Mouse (Mus musculus) limb, embryonic 11.5 days (tissue): Measurements from ENCODE around the gene Wdr37. TPM values are rescaled to one million over a fixed set of nuclear protein-coding genes. Genes with fewer than 3 reads are reported as not detected.
"Not testable (repeated sequence)": the region's sequence is repeated elsewhere in the genome, so short reads cannot be mapped to it uniquely, and the experiment has no call there.

Experiments used
- ATAC-seq: fragments of 200-750 bp; cut with Nextera tagmentation; 2 replicates; pipeline ENCODE4 v1.8.0; 2017; ENCODE audit warnings: low read depth; ENCODE audit not compliant: insufficient number of reproducible peaks, low FRiP score, low TSS enrichment
- DNase-seq: peaks from one replicate; pipeline ENCODE4 v3.0.0-alpha.2; 2015; ENCODE audit warnings: low spot score
- H3K27ac ChIP-seq: fragments of 300-500 bp; sonication (generic); replicated peaks from 2 replicates; pipeline ENCODE4 v1.5.1; 2014; ENCODE audit warnings: low read depth, mild to moderate bottlenecking, low read length
- H3K27me3 ChIP-seq: fragments of 300-500 bp; sonication (generic); 2 replicates; pipeline ENCODE4 v1.6.1; 2014; ENCODE audit warnings: mild to moderate bottlenecking, low read length, mixed read lengths; ENCODE audit not compliant: control insufficient read depth, insufficient read depth
- H3K36me3 ChIP-seq: fragments of 300-500 bp; sonication (generic); 2 replicates; pipeline ENCODE4 v1.6.1; 2014; ENCODE audit warnings: mild to moderate bottlenecking, low read length, moderate library complexity, mixed read lengths; ENCODE audit not compliant: control insufficient read depth, insufficient read depth
- H3K4me1 ChIP-seq: fragments of 300-500 bp; sonication (generic); 2 replicates; pipeline ENCODE4 v1.6.1; 2014; ENCODE audit warnings: low read length, mixed read lengths; ENCODE audit not compliant: control insufficient read depth, insufficient read depth
- H3K4me2 ChIP-seq: fragments of 300-500 bp; sonication (generic); 2 replicates; pipeline ENCODE4 v1.6.1; 2014; ENCODE audit warnings: low read depth, mild to moderate bottlenecking, moderate library complexity; ENCODE audit not compliant: severe bottlenecking
- H3K4me3 ChIP-seq: fragments of 300-500 bp; sonication (generic); 2 replicates; pipeline ENCODE4 v1.5.1; 2014; ENCODE audit warnings: low read depth, low read length
- H3K9ac ChIP-seq: fragments of 300-500 bp; sonication (generic); 2 replicates; pipeline ENCODE4 v1.6.1; 2014; ENCODE audit warnings: mild to moderate bottlenecking, low read length
- H3K9me3 ChIP-seq: fragments of 300-500 bp; sonication (generic); 2 replicates; pipeline ENCODE4 v1.6.1; 2016; ENCODE audit warnings: low read length; ENCODE audit not compliant: control insufficient read depth
- WGBS: fragments of 180-500 bp; shearing (Covaris S2); extraction: QIAGEN DNeasy Blood & Tissue Kit; methylation state at CpG from one replicate; pipeline ENCODE4 v1.1.7; 2014; 5-methylcytosine and 5-hydroxymethylcytosine counted together
- polyA plus RNA-seq: library from polyadenylated mRNA; unstranded; fragments of >200 nt; fragmentation: Nextera tagmentation; extraction: Ambion mirVana; gene quantifications from 2 replicates; pipeline ENCODE4 v1.2.1, GENCODE M21; 2014

The Wdr37 gene
- polyA plus RNA-seq: 27.8 and 28.7 TPM in 2 replicates

DNA sequence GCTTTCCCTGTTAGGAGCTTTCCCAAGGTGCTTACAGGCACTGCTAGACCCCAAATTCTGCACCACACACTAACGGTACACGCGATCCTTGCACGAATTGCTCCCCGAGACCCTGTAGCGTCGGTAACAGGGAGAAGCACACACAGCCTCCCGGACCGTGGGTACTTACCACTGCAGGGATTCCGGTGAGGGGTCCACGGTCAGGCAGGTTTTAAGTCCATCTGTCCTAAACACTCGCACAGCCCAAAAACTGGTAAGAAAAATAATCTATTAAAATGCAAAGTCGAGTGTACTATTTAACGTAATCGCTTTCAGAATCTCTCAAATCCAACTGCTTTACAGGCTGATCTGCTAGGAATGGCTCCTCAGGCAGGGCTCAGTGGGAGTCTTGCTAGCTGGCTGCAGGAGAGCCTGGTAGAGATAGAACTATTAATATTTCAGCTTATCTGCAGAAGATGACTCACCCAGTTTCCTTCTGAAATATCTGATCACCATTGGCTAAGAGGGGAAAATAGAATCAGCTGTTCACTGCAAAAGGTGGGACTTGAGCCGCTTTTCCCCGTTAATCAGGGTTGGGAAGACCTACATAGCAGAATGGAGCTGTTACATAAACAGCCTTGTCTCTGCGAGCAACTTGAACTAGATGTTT, at the start of gene Wdr37:
TSS of gene Wdr37 (minus strand) at position 596 of the 649 bp plus-strand sequence.
- Histone ChIP-seq H3K9me3 (no peaks in the 10 kb centered on the region), H3K27me3 (no peaks in the 10 kb centered on the region), H3K4me3 (peak within 1 kb of the TSS; percentile 80), H3K9ac (peak within 1 kb of the TSS; percentile 66), H3K27ac (peak within 1 kb of the TSS; percentile 92), H3K36me3 (peaks cover under 1% of the 10 kb centered on the region; the same call in 1 of the 2 replicates), H3K4me1 (no peaks in the 10 kb centered on the region), H3K4me2 (peak within 1 kb of the TSS; percentile 64)
- DNase-seq (no peak), ATAC-seq (peak; percentile 5; the same call in 1 of the 2 replicates)
- 1% methylated on average over 18 of the region's 18 CpGs for WGBS

DNA sequence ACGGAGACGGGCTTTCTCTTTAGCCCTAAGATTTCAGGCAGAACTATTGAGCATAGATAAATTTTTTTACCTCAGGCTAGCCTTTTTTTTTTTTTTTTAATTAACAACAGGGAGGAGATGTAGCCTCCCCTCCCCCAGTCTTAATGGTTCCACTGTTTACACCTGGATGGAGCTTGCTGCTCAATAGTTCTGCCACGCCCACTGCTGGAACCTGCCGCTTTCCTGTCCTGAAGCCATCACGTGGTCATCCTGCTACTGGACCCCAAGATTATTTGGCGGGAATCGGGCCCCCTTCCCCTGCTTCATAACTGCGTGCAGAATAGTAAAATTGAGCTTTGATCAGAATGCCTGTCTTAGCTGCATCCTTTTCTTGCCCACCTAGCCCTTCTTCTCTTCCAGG, 42.2 kb upstream of the Wdr37 start:
- H3K4me2 ChIP-seq, H3K4me3 ChIP-seq, H3K27ac ChIP-seq, H3K27me3 ChIP-seq, ATAC-seq, DNase-seq, H3K9ac ChIP-seq, H3K4me1 ChIP-seq, H3K36me3 ChIP-seq, H3K9me3 ChIP-seq: not testable (repeated sequence)
- 92% methylated on average over 8 of the region's 8 CpGs for WGBS

DNA sequence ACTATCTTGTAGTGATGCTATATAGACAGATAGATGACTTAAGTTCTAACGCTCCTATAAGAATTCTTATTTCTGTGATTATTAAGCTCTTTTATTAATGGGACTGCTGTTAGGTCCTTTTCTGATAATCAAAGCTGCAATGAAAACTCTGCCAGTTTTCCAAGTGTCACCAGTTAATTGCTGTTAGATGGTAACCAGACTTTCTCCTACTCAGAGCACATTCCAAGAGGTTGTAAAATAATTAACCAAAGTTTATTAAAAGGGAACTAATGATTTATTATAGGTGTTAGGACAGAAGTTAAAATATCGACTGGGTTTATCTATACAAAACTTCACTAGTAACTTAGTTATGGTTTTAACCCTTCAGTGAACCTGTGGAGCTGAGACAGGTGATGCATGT, 34.3 kb upstream of the Wdr37 start:
- WGBS: 83% methylated on average over 2 of the region's 2 CpGs
- H3K4me1 ChIP-seq, H3K4me2 ChIP-seq, H3K4me3 ChIP-seq, DNase-seq, ATAC-seq, H3K9ac ChIP-seq, H3K9me3 ChIP-seq, H3K27me3 ChIP-seq, H3K36me3 ChIP-seq, H3K27ac ChIP-seq: not testable (repeated sequence)

DNA sequence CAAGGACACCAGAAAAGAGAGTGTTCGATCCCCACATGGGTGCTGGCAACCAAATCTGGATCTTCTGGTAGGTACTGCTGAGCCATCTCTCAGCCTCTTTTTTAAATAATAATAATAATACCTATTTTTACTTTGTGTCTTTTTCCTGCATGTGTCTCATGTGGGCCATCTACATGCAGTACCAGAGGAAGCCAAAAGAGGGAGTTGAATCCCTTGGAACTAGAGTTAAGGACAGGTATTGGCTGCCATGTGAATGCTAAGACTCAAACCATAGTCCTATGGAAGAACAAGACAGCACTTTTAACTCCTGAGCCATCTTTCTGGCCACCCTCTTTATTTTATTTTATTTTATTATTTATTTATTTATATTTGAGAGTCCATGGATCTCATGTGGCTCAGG, 16.9 kb upstream of the Wdr37 start:
- DNase-seq: no peak
- 100% methylated on average over 1 of the region's 1 CpGs for WGBS
- Histone ChIP-seq H3K9ac (no peak overlapping the region), H3K4me1 (no peaks in the 10 kb centered on the region), H3K9me3 (no peaks in the 10 kb centered on the region), H3K27ac (no peak overlapping the region), H3K36me3 (peaks cover 5% of the 10 kb centered on the region), H3K4me3 (no peak overlapping the region), H3K4me2 (no peak overlapping the region), H3K27me3 (no peaks in the 10 kb centered on the region)
- ATAC-seq: no peak

DNA sequence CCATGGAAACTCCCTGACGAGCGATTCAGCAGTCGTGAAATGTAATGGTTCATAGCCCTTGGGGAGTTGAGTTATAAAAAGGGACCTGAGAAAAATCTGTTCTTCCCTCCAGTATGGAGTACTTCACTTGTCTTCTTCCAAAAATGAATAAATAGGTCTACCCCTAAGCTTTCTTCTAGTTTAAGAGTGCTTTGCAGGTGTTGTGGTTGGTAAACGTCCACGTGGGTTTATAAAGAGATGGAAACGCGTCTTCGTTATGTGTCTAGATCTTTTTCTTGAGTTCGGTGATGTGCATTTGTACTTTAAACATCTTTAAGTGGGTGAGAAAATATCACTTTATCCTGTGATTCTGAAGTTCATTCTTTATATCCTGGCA, 14.5 kb upstream of the Wdr37 start:
- no peak overlapping the region for H3K27ac ChIP-seq
- no peaks in the 10 kb centered on the region for H3K9me3 ChIP-seq
- peak overlapping the region; percentile 56 for H3K4me2 ChIP-seq
- DNase-seq: no peak
- H3K4me1 ChIP-seq: no peaks in the 10 kb centered on the region
- H3K4me3 ChIP-seq: peak overlapping the region; percentile 58
- no peak for ATAC-seq
- 6% methylated on average over 9 of the region's 9 CpGs for WGBS
- peak overlapping the region; percentile 38 for H3K9ac ChIP-seq
- no peaks in the 10 kb centered on the region for H3K27me3 ChIP-seq
- peaks cover 3% of the 10 kb centered on the region; the same call in 1 of the 2 replicates for H3K36me3 ChIP-seq

DNA sequence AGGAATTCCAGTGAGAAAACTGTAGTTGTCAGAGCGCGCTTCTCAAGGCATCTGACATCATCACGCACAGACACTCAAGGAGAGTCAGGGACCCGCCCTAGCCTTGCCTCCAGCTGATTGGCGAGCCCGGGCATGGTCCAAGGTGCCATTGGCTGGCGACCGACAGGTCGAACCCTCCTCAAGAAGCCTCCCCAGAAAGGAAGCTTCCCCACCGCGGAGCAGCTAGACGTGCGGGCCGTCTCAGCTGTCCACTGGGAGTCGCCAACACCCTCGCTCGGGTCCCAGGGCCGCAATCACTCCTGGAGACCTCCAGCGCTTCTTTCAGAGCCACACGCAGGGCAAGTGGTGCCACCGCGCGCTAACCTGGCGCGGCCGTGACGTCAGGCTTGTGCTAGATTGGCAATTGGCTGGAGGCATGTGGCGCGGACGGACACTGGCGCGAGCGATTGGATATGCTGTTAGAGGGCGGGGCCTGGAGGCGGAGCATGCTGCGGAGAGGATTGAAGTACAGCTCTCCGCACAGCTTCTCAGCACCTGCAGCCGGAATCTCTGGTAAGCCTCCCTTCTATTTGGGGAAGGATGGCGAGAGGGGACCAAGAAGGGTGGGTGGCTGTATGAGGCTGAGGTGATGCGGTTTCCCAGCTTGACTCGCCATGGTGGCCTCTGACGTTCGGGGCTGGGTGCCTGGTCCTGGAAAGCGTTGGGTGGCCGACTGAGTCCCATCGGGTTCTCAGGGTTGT, 13.9 kb upstream of the Wdr37 start, which contains the start of gene Idi1:
TSS of gene Idi1 (plus strand) at position 57 of the 740 bp plus-strand sequence.
- Histone ChIP-seq H3K4me3 (peak within 1 kb of the TSS; percentile 58), H3K27me3 (no peaks in the 10 kb centered on the region), H3K4me2 (peak within 1 kb of the TSS; percentile 56), H3K27ac (peak within 1 kb of the TSS; percentile 74), H3K36me3 (peaks cover 3% of the 10 kb centered on the region; the same call in 1 of the 2 replicates), H3K4me1 (no peaks in the 10 kb centered on the region), H3K9ac (peak within 1 kb of the TSS; percentile 38), H3K9me3 (no peaks in the 10 kb centered on the region)
- ATAC-seq: peak; percentile 100
- DNase-seq: peak; percentile 97
- WGBS: under 1% methylated on average over 46 of the region's 46 CpGs

DNA sequence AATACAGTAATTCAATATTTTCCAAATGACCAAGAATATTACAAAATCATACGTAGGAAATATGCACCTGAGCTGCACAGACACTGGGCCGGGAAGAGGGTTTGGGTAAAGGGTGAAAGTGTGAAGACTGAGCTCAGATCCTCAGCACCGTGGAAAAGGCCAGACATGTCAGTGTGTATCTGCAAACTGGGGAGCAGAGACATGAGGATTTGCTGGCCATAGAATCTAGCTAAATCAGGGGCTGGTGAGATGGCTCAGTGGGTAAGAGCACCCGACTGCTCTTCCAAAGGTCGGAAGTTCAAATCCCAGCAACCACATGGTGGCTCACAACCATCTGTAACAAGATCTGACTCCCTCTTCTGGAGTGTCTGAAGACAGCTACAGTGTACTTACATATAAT, 12.2 kb upstream of the Wdr37 start:
- ATAC-seq, H3K36me3 ChIP-seq, H3K9ac ChIP-seq, H3K27ac ChIP-seq, H3K4me1 ChIP-seq, H3K4me2 ChIP-seq, H3K9me3 ChIP-seq, H3K4me3 ChIP-seq, DNase-seq, H3K27me3 ChIP-seq: not testable (repeated sequence)
- WGBS: 76% methylated on average over 5 of the region's 5 CpGs

DNA sequence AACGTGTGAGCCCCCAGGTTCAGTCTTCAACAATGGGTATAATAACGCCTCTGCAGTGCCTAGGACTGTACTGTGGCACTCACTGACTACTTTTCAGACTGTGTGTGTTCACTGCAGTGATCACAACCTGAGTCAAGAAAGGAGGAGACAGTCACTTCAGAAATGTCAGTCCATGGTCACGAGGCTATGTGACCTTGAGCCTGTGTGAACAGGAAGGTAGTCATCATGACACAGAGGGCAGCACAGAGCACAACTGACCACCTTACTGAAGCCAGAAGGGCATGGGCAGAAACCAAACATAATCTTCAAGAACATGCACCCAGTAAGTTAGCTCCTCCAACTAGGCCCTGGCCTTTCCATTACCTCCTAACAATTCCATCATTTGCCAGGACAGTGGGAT, 9.9 kb upstream of the Wdr37 start:
- ATAC-seq (no peak), DNase-seq (no peak)
- no peaks in the 10 kb centered on the region for H3K36me3 ChIP-seq
- no peak overlapping the region for H3K9ac ChIP-seq
- H3K9me3 ChIP-seq: no peaks in the 10 kb centered on the region
- H3K4me1 ChIP-seq: no peaks in the 10 kb centered on the region
- WGBS: 66% methylated on average over 3 of the region's 3 CpGs
- no peak overlapping the region for H3K4me2 ChIP-seq
- no peaks in the 10 kb centered on the region for H3K27me3 ChIP-seq
- H3K4me3 ChIP-seq: no peak overlapping the region
- no peak overlapping the region for H3K27ac ChIP-seq
